Mouse (Mus musculus): ENCODE measurements around the gene Pla2g6. TPM values are rescaled to one million over a fixed set of nuclear protein-coding genes. Genes with fewer than 3 reads are reported as not detected.

Gene Pla2g6
- total RNA-seq, 4 experiments from 2014 or later, result 21.4 to 24.1 (median 22.8) TPM

DNA sequence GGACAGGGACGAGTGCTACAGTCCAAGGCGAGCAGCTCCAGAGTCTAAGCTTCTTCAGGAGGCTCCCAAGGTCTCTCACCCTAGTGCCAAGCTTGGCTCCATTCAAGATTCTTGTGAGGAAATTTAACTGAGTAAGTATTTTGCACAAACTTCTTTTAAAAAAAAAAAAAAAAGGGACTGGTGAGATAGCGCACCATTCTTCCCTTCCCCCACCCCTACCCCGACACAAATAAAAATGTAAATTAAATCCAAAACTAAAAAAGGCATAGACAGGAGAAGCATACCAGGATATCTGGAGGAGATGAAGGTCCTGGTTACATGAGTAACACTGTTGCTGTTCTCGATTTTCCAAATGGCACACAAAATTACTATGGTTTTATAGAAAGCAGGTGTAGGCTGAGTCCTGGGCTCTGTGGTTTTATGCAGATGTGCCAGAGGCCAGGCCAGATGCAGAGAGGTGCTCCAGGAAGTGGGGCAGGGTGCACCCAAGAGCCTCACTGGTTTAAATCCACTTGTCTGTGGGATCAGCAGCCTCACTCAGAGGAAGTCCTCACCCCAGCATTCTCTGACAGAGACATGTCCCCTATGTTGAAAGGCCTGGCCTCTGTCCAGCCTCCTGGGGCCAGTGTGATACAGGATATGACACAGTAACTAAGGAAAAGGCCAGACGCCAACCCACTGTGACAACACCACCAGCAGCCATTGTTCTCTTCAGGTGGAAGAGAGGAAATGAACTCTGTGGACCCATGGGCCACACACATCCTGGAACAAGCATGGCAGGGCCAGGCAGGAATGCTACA, 5.0 kb downstream of the Pla2g6 start:
- DNase-seq (ENCODE audit: low spot score in 2 of 2), result no peak

DNA sequence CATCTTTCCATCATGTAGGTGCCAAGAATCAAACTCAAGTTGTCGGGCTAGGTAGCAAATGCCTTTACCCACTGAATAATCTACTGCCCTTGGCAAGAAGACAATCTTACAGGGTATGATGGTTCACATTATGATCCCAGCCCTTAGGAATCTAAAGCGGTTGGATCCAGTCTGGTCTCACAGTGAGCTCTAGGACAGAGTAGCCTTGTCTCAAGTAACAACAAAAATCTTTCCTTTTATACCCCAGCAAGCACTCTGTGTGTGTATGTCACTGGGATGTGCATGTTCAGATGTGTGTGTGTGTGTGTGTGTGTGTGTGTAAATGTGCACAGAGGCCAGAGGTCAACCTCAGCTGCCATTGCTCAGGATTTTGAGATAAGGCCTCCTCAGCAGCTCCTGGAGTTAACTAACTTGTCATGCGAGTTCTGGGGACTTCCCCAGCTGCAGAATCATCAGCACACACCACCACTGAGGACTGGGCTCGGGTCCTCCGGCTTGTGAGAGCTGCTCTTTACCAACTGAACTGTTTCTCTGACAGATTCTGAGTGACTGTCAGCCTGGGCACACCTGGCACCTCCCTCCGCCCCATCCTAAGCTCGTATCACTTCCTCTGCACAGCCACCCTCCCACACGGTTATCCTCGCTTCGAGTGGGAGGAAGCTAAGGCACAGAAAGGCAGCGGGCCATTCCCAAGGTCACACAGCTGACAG, 5.8 kb downstream of the Pla2g6 start:
- no peak for DNase-seq (ENCODE audit: low spot score in 2 of 2)

DNA sequence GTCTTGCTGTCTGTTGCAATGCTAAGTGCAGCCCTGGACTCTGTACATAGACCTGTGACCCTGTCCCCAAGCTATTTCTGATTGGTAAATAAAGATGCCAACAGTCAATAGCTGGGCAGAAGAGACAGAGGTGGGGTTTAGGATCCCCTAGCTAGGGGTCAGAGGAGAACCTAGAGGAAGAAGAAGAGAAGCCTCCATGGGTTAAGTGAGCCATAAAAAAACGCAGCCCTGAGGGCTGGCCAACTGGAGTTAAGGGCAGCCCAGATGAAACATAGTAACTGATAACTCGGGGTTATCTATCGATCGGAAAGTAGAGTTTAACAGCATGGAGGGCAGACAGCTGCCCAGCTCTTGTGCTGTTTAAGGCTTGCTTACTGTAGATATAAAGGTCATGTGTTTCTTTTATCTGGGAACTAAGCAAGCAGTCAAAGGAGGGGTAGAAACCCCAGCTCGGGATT, 6.4 kb downstream of the Pla2g6 start:
- no peak for DNase-seq (ENCODE audit: low spot score in 2 of 2)

DNA sequence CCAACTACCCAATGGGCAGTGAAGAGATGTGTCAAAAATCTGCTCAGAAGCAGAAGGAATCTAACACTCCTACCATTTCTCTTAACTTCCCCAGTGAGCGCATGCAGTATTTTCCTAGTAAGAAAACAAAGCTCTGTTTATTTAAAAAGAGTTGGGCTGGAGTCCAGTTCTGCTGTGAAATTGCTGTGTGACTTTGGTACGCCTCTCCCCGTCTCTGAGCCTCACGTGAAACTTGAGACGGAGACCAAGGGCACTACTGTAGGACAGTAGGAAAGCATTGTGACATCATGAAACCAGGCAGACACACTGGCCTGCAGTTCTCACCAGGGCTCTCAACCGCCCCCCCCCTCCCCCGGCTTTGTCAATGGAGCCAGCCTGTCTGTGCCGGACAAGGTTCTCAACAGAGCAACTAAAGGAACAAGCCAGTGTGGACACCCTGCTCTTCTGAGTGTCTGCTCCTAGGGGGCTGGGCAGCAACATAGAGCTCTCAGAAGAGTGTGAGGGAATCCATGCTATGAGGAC, 14.3 kb downstream of the Pla2g6 start:
- DNase-seq (ENCODE audit: low spot score in 2 of 2), result no peak

DNA sequence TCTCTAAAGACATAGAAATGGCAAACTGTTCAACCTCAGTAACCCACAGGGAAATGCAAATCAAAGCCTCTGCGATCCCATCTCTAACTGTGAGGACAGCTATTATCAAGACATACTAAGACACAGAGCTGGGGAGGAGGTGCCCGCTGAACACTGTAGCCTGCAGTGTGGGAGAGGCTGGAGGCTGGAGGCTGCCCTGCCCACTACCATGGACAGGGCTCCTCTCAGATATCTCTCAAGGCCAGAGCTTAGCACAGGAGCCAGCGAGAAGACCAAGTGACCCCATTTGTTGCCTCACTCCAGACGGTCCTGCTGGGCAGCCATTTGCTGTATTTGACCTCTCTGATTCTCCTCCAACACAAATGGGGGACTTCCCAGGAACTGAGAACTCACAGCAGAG, 20.3 kb downstream of the Pla2g6 start:
- DNase-seq (ENCODE audit: low spot score in 2 of 2), result no peak

DNA sequence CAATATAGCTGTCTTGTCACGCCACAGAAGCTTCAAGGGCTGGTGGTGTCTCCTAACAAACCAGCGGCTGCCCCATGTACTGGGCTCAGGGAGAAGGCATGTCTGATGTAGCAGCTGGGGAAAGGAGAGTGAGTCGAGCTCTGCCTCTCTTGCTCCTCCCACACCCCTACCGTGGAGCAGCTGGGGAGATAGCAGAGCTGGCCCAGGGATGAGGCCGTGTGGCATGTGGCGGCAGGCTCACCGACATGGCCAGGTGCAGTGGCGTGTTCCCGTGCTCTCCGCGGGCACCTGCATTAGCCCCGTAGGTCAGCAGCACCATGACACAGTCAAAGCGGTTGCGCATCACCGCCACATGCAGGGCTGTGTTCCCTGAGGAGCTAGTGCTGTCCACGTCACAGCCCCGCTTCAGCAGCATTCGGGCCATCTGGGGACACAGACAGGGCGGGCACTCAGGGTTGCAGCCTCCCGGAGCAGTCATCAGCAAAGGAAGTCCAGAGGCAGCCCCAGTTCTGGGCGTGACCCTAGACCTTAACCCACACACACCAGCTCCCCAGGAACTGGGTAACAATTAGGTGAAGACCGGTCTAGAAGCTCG, 22.1 kb downstream of the Pla2g6 start:
- no peak for DNase-seq (ENCODE audit: low spot score in 2 of 2)

DNA sequence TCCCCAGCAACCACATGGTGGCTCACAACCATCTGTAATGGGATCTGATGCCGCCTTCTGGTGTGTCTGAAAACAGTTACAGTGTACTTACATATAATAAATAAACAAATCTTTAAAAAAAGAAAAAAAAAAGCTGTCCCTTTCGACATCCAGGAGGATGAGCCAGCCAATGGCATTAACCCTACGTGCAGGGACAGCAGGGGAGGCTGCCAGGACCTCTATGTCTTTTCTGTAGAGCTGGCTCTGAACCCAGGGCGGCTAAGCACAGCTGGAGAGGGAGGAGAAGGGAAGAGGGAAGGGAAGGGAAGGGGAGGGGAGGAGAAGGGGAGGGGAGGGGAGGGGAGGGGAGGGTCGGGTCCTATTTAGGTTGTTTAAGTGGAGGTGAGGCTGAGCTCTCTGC, 23.4 kb downstream of the Pla2g6 start:
- no peak for DNase-seq (ENCODE audit: low spot score in 2 of 2)

DNA sequence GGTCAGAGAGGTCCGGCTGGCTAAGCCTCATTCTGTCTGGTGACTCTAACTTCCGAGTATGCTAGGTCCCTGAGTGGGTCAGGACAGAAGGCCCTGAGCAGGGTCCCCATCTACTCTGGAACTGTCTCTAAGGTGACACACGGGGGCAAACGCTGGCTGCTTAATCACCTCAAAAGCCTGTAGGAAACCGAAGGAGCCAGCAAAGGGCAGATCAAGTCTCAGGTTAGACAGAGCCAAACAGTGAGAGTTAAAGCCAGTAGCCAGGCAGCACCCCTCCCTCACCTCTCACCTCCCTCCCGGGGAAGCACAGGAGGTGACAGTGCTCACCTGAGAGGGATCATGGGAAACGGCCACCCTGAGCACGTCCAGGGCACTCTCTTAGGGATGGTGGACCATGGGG, 24.5 kb downstream of the Pla2g6 start:
- DNase-seq (ENCODE audit: low spot score in 2 of 2), result no peak

DNA sequence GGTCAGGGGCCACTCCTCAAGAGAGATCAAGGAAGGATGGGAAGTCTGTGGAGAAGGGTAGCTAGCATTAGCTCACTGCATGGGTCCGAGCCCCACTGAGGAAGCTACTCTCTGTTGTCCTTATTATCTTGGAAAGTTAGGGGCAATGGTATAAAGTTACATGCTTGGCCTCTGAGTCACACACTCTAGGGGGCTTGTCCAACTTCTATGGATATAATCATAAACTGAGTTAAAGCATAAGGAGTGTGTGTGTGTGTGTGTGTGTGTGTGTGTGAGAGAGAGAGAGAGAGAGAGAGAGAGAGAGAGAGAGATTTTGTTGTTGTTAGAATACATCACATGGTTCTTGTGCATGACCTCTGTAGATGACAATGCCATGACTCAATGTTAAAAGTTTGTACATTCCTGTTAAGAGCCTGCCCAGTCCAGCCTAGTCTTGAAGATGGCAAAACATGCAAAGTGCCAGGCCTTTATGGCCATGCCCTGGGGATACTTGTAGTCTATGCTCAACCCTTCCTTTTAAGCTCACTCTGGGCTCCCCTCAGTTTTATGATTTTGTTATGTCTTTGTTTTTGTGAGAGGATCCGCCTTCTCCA, 28.5 kb downstream of the Pla2g6 start:
- no peak for DNase-seq (ENCODE audit: low spot score in 2 of 2)

DNA sequence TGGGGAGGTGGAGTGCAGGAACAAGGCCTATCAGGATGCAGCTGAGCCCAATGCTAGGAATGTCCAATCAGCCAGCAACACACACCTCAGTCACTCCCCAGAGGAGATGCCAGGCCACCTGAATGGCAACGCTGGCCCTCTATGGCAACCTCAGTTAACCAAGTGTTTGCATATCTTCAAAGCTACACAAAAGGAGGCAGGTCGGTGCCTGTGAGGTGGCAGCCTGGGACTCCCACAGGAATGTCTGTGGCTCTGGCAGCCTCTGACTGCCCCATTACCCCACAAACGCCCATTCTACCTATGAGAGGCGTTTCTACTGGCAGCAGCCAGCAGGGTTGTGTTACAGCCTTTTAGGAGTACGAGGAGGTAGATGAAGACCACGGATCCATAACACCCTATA, 29.6 kb downstream of the Pla2g6 start:
- DNase-seq (ENCODE audit: low spot score in 2 of 2), result no peak

DNA sequence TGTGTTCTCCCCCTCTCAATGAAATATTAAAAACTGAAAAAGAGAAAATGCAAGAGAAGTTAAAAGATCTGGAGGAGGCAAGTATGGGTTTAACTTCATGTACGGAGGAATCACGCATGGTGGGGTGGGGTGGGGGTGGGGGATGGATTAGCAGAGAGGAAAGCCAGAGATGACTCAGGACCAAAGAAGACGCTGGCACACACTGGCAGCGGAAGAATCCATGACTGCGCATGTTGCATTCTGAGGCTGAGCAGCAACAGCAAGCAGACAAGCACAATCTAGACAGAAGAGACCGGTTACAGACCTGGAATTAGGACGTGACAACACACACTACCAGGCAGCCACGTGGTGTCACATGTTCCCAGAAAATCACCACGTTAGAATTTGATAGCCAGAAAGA, 35.4 kb downstream of the Pla2g6 start:
- no peak for DNase-seq (ENCODE audit: low spot score in 2 of 2)

DNA sequence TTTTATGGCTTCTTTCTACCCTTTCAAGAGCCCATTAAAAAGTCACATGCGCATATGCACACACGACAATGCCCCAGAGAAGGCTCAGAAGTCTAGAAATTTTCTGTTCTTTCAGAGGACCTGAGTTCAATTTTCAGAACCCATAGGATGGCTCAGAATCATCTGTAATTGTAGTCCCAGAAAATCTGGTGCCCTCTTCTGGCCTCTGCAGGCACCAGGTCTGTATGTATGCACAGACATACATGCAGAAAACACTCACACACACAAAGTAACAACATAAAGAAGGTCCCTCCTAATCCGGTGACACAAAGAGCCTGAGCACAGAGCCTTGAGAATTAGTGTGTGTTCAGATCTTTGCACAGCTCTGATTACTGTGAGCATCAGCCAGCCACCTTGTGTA, 37.9 kb downstream of the Pla2g6 start:
- no peak for DNase-seq (ENCODE audit: low spot score in 2 of 2)

DNA sequence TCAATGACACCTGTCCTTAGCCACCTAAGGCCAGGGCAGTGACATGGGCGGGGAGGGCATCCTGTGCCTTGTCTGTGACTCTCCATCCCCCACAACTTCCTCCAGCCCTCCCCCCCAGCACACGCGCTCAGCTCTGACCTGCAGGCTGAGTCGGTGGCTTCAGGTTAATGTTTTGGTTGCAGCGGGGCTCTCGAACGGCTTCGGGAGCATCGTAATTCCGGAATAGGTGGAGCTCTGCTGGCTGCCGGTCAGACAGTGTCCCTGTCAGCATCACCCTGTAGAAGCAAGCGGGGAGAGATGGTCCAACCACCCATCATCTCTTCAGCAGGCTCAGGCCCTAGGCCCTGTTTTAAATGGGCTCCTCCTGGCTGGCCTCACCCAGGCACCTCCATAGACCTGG, 38.7 kb downstream of the Pla2g6 start:
- DNase-seq (ENCODE audit: low spot score in 2 of 2), result no peak

DNA sequence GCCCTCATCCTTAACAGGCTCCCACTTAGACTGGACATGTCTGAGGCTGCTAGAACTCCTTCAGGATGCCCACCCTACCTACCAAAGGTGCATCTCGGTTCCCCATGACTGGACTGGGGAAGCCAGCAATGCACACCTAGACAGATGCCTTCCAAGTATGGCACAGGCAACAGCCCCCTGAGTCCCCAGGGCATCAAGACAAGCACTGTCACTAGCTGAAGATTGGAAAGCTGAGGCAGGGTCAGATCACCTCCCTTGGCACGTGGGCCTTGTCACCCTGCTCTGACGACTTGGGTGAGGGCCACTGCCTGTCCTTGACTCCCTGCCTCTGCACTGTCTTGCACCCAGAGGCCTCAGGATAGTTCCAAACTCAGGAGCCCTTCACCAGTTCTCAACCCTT, 39.8 kb downstream of the Pla2g6 start:
- DNase-seq (ENCODE audit: low spot score in 2 of 2), result no peak

DNA sequence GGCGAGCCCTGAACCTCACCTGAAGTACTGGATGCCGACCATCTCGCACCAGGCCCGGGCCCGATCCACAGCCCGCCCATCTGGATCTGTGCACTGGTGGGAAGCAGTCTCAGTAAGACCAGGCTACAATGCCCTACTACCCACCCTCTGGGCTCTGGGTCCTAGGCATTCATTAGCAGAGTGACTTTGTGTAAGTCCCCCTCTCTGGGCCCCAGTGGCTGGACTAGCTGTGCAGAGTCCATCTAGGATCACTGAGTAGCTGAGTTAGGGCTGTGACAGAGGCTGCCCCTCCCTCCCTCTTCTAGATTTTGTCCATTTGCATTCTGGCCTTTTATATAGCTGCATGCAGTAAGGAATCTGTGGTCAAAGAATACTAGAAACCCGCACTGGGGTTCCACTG, 41.1 kb downstream of the Pla2g6 start:
- no peak for DNase-seq (ENCODE audit: low spot score in 2 of 2)

DNA sequence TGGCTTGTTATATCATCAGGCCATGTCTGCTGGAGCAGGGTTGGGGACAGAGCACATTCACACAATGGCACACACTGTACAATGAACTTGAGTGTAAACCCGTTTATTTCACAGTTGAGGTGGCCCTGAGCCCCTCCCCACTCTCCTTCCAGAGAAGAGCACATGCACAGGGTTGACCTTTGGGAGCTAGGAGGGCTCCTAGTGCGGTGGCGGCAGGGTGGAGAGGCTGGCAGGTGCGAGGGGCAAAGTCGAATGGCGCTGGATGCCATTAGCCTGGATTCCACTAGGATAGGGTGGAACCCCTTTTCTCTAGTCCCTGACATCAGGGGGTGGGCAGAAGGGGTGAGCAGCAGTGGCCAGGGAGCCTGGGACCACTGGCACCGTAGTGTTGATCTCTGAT, 42.0 kb downstream of the Pla2g6 start:
- no peak for DNase-seq (ENCODE audit: low spot score in 2 of 2)

DNA sequence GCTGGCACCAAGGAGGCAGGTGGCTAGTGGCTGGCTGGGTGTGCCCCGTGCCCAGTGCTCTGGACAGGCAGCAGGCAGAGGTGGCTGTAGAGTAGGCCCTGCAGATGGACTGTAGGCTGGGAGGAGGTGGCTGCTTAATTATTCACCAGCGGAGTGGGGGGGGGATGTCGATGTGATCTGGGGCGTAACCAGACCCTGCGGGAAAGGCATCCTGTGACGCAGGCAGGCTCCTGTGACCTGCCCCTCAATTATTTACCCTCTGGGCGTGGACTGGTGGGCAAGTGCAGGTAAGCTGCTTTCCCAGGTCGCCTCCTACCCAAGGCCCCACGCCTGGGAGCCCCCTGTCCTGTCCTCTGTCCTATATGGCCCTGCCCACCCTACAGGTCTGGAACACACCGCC, 42.8 kb downstream of the Pla2g6 start, which contains the start of gene Baiap2l2:
TSS of gene Baiap2l2 (minus strand) at position 139 of the 400 bp plus-strand sequence.
- DNase-seq (ENCODE audit: low spot score in 2 of 2), result no peak

DNA sequence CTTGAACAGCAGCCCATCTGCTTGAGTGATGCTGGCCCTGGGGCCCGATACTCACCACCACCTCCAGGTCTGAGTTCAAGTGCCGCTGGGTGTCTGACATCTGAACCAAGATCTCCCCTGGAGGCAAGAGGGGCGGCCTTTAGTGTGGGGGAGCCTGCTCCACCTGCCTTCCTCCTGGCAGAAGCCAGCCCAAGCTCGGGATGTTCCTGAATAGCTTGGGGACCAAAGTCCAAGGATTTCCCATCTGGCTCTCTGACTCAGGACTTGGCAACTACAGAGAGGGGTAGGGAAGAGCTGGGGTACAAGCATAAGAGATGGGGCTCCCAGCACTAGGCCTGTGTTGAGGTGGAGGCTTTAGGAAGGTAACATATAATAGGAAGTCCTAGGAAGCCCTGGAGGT, 44.8 kb downstream of the Pla2g6 start:
- no peak for DNase-seq (ENCODE audit: low spot score in 2 of 2)

DNA sequence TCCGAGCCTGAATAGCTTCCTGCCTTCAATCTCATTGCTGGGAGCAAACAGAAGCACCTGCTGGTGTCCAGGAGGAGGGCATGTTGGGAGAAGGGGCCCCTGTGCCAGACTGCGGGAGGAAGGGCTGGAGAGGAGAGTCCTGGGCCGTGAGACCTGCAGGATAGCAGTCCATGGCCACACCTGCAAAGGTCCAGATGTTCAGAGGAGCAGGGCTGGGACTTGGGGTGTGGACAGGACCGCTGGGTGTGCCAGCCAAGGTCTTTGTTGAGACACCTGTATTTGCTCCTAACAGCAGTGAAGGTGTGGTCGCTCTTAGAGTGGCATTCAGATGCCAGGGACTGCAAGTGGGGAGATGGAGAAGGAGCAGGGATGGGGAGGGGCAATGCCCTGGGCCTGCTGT, 45.8 kb downstream of the Pla2g6 start:
- no peak for DNase-seq (ENCODE audit: low spot score in 2 of 2)

DNA sequence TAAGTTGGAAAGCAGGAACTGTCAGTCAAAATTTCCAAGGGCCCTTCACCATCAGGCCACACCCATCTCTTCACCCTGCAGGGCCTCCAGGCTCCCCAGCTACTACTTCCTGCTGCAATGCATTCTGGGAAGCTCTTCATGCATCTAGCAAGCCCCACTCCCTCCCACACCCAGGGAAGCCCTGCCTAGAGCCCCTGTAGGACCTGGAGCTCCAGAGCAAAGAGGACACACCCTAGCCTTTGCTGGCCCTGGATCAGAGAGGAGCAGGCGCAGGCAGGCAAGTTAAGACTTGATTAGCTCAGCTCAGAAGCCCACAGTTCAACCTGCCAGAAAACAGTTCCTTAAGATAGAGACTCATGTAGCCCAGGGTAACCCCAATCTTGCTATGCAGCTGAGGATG, 46.8 kb downstream of the Pla2g6 start:
- DNase-seq (ENCODE audit: low spot score in 2 of 2), result no peak

DNA sequence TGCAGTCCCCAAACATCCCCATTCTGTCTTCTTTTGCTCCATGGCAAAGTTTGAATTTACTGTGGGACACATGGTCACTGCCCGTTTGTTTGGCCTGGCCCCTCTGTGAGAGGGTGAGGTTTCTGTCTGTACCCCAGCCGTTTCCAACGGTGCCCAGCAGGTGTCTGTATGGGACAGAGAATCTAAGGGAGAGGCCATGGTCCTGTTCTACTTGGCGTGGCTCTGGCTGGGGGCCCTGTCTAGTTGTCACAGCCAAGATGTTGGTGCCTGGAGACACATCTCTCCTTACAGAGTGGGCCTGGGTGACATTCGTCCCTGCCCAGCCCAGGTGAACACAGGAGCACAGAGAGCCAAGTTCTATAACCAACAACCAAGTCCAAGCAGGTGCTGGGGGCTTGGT, 47.3 kb downstream of the Pla2g6 start:
- no peak for DNase-seq (ENCODE audit: low spot score in 2 of 2)

DNA sequence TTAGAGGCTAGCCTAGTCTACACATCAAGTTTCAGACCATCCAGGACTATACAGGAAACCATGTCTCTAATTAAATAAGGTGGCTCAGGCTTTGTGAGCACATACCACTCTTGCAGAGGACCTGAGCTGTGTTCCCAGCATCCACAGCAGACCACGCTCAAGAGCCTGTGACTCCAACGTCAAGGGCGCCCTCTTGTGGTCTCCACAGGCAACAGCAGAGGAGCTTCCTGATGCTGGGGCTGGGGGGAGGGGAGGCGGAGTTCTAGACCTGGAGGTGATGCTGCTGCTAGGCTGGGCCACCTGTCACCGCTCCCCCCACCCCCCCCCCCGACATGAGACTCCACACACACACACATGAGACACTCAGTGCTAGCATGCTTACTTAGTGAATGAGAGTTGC, 48.0 kb downstream of the Pla2g6 start:
- DNase-seq (ENCODE audit: low spot score in 2 of 2), result no peak
